Mouse (Mus musculus): ENCODE data around the gene 2010300C02Rik. TPM values are rescaled to one million over a fixed set of nuclear protein-coding genes. Genes with fewer than 3 reads are reported as not detected.

2010300C02Rik gene
- polyA plus RNA-seq, 1 experiment = 0.01 TPM

GRCm38 (mm10) chr1:37719030-37719723 is 708 bp downstream of the 2010300C02Rik start:
- TF ChIP-seq GATA1 (IDR thresholded peaks at IDR 0.05; ENCODE audit: low read length) = no peak

GRCm38 (mm10) chr1:37718516-37718915 is 1.4 kb downstream of the 2010300C02Rik start:
- TF ChIP-seq GATA1 (IDR thresholded peaks at IDR 0.05; ENCODE audit: low read length) = no peak

- no peak for TF ChIP-seq GATA1 (IDR thresholded peaks at IDR 0.05; ENCODE audit: low read length)
Measured at GRCm38 (mm10) chr1:37717415-37718195, 2.3 kb downstream of the 2010300C02Rik start.

- no peak for TF ChIP-seq GATA1 (IDR thresholded peaks at IDR 0.05; ENCODE audit: low read length)
Measured at GRCm38 (mm10) chr1:37711596-37712356, 8.1 kb downstream of the 2010300C02Rik start.

DNA sequence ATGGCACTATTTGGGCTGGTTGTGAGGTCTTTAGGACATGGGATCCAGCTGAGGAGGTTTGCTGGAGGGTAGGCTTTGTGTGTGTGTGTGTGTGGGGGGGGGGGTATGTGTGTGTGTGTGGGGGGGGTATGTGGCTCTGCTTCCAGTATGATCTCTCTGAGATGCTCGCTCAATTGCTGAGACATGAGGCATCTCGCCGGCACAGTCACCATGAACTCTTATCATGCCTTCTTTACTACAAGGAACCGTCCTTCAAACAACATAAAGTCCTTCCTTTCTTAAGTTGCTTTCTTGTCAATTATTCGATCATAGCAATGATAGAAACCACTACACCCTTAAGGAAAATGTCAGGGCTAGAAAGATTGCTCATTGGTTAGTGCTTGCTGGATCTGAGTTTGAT is 8.8 kb downstream of the 2010300C02Rik start:
- TF ChIP-seq GATA1 (IDR thresholded peaks at IDR 0.05; ENCODE audit: low read length) = no peak

GRCm38 (mm10) chr1:37709736-37710135 is 10.1 kb downstream of the 2010300C02Rik start:
- no peak for TF ChIP-seq GATA1 (IDR thresholded peaks at IDR 0.05; ENCODE audit: low read length)

DNA sequence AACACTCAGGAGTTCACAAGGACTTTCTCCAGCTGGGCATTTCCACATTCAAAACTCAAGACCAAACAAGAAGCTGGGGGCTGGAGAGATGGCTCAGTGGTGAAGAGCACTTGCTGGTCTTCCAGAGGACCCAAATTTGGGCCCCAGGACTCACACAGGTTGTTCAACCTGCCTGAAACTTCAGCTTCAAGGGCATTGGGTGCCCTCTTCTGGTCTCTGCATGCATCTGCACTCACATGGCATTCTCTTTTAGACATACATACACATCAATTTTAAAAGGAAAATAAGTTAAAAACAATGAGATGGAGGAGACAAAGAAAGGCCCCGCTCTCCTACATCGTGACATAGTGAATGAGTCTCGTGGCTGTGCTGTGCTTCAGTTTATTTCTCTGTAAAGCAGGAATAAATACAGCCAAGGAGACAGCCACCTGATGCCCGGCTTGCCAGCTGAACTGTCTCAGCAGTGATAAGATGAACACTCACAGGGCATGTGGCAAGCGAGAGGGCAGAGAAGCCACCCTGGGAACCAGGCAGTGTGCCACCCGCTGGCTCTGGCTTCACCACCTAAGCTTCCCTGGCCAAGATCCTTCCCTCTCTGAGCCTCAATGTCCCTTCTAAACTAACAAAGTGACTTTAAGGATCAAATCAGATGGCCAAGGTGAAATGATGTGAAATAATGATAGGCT is 11.5 kb downstream of the 2010300C02Rik start:
- no peak for TF ChIP-seq GATA1 (IDR thresholded peaks at IDR 0.05; ENCODE audit: low read length)

- TF ChIP-seq GATA1 (IDR thresholded peaks at IDR 0.05; ENCODE audit: low read length) = no peak
Measured at GRCm38 (mm10) chr1:37702326-37702725, 17.6 kb downstream of the 2010300C02Rik start.

GRCm38 (mm10) chr1:37698852-37699439 is 20.9 kb downstream of the 2010300C02Rik start:
- no peak for TF ChIP-seq GATA1 (IDR thresholded peaks at IDR 0.05; ENCODE audit: low read length)

DNA sequence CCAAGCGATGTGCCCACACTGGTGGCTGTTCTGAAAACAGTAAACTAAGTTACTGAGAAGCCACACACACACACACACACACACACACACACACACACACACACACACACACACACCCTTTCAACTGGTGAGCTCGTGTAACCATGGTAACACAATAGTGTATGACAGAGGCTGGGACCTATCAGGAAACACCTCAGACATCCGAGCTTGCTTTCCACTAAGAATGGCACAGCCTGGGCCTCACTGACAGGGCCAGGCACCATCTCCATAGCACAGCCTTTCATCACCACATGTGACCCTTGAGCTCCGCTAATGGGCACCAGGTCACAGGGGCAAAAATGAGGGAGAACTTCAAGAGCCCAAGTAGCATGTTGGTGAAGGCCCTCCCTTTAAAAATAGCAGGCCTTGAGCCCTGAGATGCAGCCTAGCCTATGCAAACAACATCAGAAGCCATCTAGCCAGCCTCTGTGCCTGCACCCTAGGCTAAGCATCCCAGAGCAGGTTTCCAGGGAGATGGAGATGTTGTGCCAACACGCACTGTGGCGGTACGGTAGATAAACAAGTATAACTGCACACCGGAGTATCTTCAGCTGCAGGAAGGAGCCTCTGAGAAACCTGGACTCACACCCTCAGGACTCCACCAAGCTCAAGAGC is 21.6 kb downstream of the 2010300C02Rik start:
- TF ChIP-seq GATA1 (IDR thresholded peaks at IDR 0.05; ENCODE audit: low read length) = no peak

GRCm38 (mm10) chr1:37696918-37697317 is 23.0 kb downstream of the 2010300C02Rik start:
- TF ChIP-seq GATA1 (IDR thresholded peaks at IDR 0.05; ENCODE audit: low read length) = no peak

- TF ChIP-seq GATA1 (IDR thresholded peaks at IDR 0.05; ENCODE audit: low read length) = no peak
Measured at GRCm38 (mm10) chr1:37695732-37696131, 24.2 kb downstream of the 2010300C02Rik start.

- TF ChIP-seq GATA1 (IDR thresholded peaks at IDR 0.05; ENCODE audit: low read length) = no peak
Measured at GRCm38 (mm10) chr1:37694417-37694816, 25.5 kb downstream of the 2010300C02Rik start.

DNA sequence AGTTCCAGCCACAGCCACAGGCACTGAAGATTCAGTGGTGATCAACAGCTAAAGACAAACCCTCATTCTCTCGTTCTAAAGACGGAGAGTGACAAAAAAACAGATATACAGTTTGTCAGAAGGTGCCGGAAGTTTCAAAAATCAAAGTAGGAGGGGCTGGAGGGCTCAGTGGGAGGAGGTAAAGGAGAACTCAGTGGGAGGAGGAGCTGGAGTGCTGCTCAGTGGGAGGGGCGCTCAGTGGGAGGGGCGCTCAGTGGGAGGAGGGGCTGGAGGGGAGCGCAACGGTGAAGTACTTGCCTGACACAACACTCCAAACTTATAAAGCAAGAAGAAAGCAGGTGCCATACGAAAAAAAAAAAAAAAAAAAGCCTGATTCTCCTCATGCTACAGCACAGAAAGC is 28.7 kb downstream of the 2010300C02Rik start:
- no peak for TF ChIP-seq GATA1 (IDR thresholded peaks at IDR 0.05; ENCODE audit: low read length)

DNA sequence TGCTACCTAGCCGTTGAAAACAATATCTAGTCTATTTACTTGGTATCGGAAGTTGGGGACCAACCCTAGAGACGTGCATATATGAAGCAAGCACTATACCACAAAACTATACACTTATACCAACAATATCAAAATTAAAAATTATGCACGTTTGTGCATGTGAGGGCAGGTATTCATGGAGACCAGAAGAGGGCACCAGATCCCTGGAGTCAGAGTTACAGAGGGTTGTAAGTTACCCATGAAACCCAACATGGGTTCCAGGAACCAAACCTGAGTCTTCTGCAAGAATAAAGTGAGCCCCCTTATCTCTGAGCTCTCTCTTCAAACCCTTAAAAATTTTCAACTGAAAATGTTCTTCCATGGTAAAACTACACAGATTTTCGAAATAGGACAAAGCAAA is 29.2 kb downstream of the 2010300C02Rik start:
- no peak for TF ChIP-seq GATA1 (IDR thresholded peaks at IDR 0.05; ENCODE audit: low read length)
